Mouse (Mus musculus) small intestine, adult 2 months (tissue): ENCODE measurements around the gene Odf2. TPM values are rescaled to one million over a fixed set of nuclear protein-coding genes. Genes with fewer than 3 reads are reported as not detected.

Experiments used
- H3K27ac ChIP-seq: fragments of 200-500 bp; 2 replicates; pipeline ENCODE4 v1.5.1; 2012; ENCODE audit warnings: low read depth, low read length, control low read depth, inconsistent platforms; ENCODE audit not compliant: insufficient read depth
- H3K27me3 ChIP-seq: fragments of 200-500 bp; 2 replicates; pipeline ENCODE4 v1.6.1; 2012; ENCODE audit warnings: mild to moderate bottlenecking, moderate library complexity, low read length, inconsistent platforms; ENCODE audit not compliant: control insufficient read depth, insufficient read depth
- H3K36me3 ChIP-seq: fragments of 200-500 bp; 2 replicates; pipeline ENCODE4 v1.6.1; 2012; ENCODE audit warnings: mild to moderate bottlenecking, low read length, control low read depth, inconsistent platforms; ENCODE audit not compliant: control insufficient read depth, insufficient read depth
- H3K4me1 ChIP-seq: fragments of 200-500 bp; 2 replicates; pipeline ENCODE4 v1.6.1; 2012; ENCODE audit warnings: low read length, inconsistent platforms, mixed read lengths; ENCODE audit not compliant: control insufficient read depth, insufficient read depth, insufficient read length
- H3K4me3 ChIP-seq: fragments of 200-500 bp; 2 replicates; pipeline ENCODE4 v1.5.1; 2012; ENCODE audit warnings: low read depth, mild to moderate bottlenecking, control low read depth, inconsistent platforms, low read length, moderate library complexity
- CTCF ChIP-seq: fragments of 200-500 bp; IDR thresholded peaks from 2 replicates; pipeline ENCODE4 v1.5.1; 2012; ENCODE audit warnings: low read depth, mild to moderate bottlenecking, control low read depth, inconsistent platforms, low read length, moderate library complexity, mixed read lengths; ENCODE audit not compliant: insufficient replicate concordance, insufficient read length; ENCODE audit errors: extremely low read depth
- POLR2A ChIP-seq: fragments of 200-500 bp; IDR thresholded peaks from 2 replicates; pipeline ENCODE4 v1.6.1; 2012; ENCODE audit warnings: low read depth, mild to moderate bottlenecking, control low read depth, inconsistent platforms, low read length, moderate library complexity
- WGBS: fragments of 180-500 bp; shearing (Covaris S2); methylation state at CpG from one replicate; pipeline ENCODE4 v1.1.7; 2018; 5-methylcytosine and 5-hydroxymethylcytosine counted together
- polyA plus RNA-seq: library from polyadenylated mRNA; depleted of rRNA; stranded (reverse); fragments of >200 nt; gene quantifications from 2 replicates; pipeline ENCODE4 v1.2.3, GENCODE M21; 2012; rRNA removed

Odf2 gene
- 8.2 and 14.0 TPM in 2 replicates for polyA plus RNA-seq

DNA sequence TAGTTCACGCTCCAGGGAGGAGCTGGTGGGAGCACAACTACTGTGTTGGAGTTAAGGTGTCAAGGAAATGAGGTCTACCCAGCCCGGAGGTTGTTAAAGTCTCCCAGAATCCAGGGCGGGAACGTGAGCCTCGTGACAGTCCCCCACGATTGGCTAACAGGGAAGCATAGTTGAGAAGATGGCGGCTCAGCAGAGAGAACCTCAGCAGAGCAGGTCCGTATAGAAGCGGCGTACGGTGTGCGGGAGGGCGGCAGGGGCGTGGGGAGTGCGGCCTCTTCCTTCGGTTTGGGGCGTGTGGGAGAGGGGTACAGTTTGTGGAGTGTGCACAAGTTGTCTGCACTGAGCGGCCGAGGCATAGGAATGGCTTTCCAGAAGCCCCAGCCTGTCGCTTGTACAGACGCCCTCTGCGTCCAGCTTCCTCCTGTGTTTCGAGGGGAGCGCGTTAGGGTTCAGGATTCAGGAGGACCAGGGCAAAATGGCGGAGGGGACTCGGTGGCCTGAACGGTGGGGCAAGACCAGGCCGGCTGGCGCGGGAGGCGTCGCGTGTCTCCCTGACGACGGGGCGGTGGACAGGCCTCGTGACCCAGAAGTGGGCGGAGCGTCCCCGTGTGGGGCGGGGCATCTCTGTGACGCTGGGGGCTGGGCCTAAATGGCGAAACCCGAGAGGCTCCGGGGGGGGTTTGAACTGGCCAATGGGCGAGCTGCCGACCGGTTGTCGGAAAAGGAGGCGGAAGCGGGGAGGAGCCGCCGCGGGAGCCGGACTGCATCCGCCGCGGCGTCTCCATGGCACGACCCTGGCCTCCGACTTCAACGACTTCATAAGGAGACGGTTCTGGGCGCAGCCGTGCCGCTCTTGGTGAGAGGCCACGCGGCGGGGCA lies at the start of gene Odf2:
Gene Odf2, plus strand, starts transcription at position 156 of the 879 bp plus-strand sequence.
- H3K27ac ChIP-seq: peak within 1 kb of the TSS; percentile 19; the same call in 1 of the 2 replicates
- TF ChIP-seq CTCF (no peak), POLR2A (no peak; the same call in 1 of the 2 replicates)
- H3K4me1 ChIP-seq: peaks cover 14% of the 10 kb centered on the region
- no peaks in the 10 kb centered on the region for H3K27me3 ChIP-seq
- peaks cover 14% of the 10 kb centered on the region for H3K36me3 ChIP-seq
- H3K4me3 ChIP-seq: peak within 1 kb of the TSS; percentile 97
- 1% methylated on average over 70 of the region's 70 CpGs for WGBS

DNA sequence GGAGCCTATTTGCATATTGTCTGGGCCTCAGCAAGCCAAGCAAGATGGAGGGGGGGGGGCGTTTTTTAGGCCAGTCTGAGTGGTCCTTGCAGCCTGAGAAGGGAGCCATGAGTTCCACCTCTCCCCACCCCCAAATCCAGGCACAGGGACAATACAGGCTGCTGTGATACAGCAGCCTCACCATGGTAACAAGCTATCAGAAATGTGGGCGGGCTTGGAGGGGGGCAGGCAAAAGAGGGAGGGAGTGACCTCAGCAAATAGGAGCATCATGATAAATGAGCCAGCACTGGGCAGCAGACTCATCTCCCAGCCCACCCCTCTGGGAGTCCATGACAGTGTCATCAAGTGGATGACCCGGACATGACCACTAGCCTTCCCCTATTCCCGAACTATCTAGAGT lies 49.6 kb upstream of the Odf2 start:
- Histone ChIP-seq H3K27ac (no peak overlapping the region), H3K27me3 (no peaks in the 10 kb centered on the region), H3K4me3 (no peak overlapping the region), H3K36me3 (peaks cover 23% of the 10 kb centered on the region), H3K4me1 (no peaks in the 10 kb centered on the region)
- 55% methylated on average over 4 of the region's 4 CpGs for WGBS
- TF ChIP-seq CTCF (no peak), POLR2A (no peak)

DNA sequence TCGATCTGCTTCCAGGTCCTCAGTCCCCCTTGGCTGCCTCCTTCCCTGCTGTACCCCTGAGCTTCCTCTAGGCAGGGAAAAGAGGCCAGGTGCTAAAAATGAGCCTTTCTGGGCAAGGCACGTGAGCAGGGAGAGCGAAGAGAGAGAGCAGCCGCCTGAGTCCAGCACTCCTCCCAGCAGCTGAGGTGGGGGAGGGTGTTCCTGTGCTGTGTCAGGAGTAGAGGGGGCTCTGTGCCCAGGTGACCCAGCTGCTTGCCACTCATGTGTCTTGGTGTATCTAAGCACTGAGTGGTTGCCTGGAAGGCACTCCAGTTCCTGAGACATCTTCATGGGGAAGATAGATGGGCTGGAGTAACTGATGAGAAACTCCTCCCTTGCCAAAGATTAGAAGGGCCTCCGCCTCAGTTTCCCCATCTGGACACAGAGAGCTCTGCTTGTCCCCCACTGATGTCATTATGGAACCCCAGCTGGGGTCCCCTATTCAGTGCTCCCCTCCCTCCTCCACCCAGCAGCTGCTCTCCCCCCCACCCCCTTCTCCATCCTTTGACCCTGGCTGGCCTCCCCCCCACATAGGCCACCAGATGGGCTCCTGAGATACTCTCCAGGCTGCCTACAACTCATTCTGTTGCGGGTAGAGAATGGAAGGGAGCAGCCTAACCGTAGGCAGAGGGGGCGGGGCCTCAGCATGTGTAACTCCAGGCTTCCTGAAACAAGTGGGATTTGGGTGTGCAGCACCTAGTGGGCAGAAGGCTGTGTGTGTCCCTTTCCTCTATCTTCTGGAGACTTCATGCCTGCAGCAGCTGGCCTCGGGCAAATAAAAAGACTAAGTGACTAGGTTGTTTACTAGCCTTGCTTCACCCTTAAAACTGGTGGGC lies 45.6 kb upstream of the Odf2 start:
- Histone ChIP-seq H3K36me3 (peaks cover 21% of the 10 kb centered on the region), H3K27me3 (no peaks in the 10 kb centered on the region), H3K4me1 (no peaks in the 10 kb centered on the region), H3K4me3 (no peak overlapping the region), H3K27ac (no peak overlapping the region)
- 83% methylated on average over 9 of the region's 9 CpGs for WGBS
- TF ChIP-seq CTCF (no peak), POLR2A (no peak)

DNA sequence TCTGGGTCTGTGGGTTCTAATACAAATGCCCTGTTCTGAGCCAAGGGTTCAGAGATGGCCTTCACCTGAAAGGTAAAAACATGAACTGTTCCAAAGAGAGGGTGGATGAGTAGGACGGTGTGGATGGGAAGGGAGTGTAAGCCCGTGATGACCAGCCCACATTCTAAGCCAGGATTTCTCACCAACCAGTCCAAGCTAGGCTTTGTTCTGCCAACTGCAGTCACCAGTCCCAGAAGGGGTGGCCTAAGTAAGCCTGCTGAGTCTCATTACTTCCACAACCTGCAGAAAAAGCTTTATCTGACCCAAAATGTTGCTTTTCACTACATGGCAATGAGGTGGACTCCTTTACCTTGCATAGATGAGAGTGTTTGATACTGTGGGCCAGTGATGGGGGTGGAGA lies 44.9 kb upstream of the Odf2 start:
- WGBS: 91% methylated on average over 2 of the region's 2 CpGs
- H3K4me1 ChIP-seq: no peaks in the 10 kb centered on the region
- H3K27me3 ChIP-seq: no peaks in the 10 kb centered on the region
- no peak overlapping the region for H3K27ac ChIP-seq
- H3K36me3 ChIP-seq: peaks cover 19% of the 10 kb centered on the region
- no peak overlapping the region for H3K4me3 ChIP-seq
- TF ChIP-seq CTCF (no peak), POLR2A (no peak)

DNA sequence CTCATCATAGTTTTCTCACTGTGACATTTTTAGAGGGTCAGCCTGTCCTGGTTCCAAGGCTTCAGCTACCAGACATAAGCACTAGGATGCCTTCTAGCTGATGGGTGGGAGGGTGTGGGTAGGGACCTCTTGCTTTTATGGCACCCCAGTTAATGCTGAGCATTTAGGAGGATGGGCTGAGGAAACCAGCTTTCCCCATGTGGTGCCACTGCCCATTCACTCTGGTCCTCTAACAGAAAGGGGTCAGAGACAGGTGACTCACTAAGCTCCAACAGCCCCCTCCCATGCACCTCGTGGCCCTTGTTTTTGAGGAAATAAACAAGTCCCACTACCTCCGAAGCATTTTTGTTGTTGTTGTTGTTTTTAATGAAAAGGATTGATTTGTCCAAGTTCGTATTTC lies 44.4 kb upstream of the Odf2 start:
- no peak for TF ChIP-seq POLR2A
- no peak for TF ChIP-seq CTCF
- H3K4me3 ChIP-seq: no peak overlapping the region
- 84% methylated on average over 3 of the region's 3 CpGs for WGBS
- H3K36me3 ChIP-seq: peaks cover 17% of the 10 kb centered on the region
- H3K4me1 ChIP-seq: no peaks in the 10 kb centered on the region
- H3K27ac ChIP-seq: no peak overlapping the region
- no peaks in the 10 kb centered on the region for H3K27me3 ChIP-seq

DNA sequence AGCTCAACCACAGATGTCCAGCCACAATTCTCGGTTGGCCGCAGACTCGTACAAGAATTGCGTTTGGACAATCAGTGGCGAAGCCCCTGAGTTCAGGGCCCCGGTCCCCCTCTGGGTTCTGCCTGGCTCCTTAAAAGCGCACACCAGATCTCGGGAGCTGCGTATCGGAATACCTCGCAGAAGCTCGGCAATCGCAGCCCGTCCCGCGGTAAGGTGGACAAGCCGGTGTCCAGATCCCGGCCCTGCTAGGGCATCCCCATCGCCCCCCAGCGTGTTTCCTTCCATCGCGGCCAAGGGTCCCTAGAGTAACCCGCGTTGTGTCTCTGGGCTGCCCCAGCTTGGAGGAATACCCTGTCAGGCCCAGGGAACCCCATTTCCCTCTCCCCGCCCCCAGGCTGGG lies 43.4 kb upstream of the Odf2 start:
- Histone ChIP-seq H3K27me3 (no peaks in the 10 kb centered on the region), H3K4me3 (no peak overlapping the region), H3K36me3 (peaks cover 17% of the 10 kb centered on the region), H3K4me1 (no peaks in the 10 kb centered on the region), H3K27ac (no peak overlapping the region)
- TF ChIP-seq POLR2A: no peak
- TF ChIP-seq CTCF: no peak
- WGBS: 75% methylated on average over 25 of the region's 25 CpGs
